Mouse (Mus musculus): ENCODE results near the gene Galk1. TPM values are rescaled to one million over a fixed set of nuclear protein-coding genes. Genes with fewer than 3 reads are reported as not detected.
"Not testable (repeated sequence)": the region's sequence is repeated elsewhere in the genome, so short reads cannot be mapped to it uniquely, and the experiment has no call there.

Gene Galk1
- polyA plus RNA-seq, 1 experiment from 2014 or later: 387 TPM

DNA sequence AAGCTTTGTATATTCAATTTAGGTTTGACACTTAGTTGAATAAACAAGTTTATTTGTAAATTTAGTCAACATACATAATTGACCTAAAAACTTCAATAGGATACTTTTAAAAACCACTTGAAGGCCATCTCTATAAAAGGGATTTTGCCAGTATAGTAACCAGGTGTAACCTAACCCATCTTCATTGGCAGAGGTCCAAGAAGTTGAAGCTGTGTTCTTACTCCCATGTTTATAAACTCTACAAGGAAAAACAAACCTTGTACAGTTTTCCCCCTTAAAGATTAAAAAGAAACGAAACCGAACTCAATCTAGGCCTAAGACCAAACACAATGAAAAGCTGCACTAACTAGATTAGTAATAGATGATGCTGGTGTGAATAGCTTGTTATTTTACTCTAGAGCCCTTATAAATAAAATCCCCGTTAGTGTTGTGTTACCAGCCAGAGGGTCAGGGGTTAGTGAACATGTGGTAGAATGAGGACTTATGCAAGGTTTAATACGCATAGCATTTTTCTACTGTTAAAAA lies 9.8 kb upstream of the Galk1 start:
- TF ChIP-seq CTCF (IDR thresholded peaks at IDR 0.05; ENCODE audit: low read depth): no peak
- 34% methylated on average over 4 of the region's 4 CpGs for WGBS
- ATAC-seq: no peak
- Histone ChIP-seq H3K4me3 (ENCODE audit: low read depth, low read length) (peak overlapping the region; percentile 99), H3K9ac (ENCODE audit: low read depth, low read length) (peak overlapping the region; percentile 48; the same call in 1 of the 2 replicates), H3K27ac (ENCODE audit: low read depth, low read length) (no peak overlapping the region), H3K4me2 (replicated peaks; ENCODE audit: low read depth) (peak overlapping the region; percentile 64), H3K36me3 (ENCODE audit: control insufficient read depth, insufficient read depth) (peaks cover 14% of the 10 kb centered on the region), H3K4me1 (replicated peaks; ENCODE audit: control insufficient read depth, insufficient read depth, low read length) (no peaks in the 10 kb centered on the region), H3K27me3 (replicated peaks; ENCODE audit: control insufficient read depth, insufficient read depth, low read length) (no peaks in the 10 kb centered on the region), H3K9me3 (ENCODE audit: control insufficient read depth) (no peaks in the 10 kb centered on the region)

DNA sequence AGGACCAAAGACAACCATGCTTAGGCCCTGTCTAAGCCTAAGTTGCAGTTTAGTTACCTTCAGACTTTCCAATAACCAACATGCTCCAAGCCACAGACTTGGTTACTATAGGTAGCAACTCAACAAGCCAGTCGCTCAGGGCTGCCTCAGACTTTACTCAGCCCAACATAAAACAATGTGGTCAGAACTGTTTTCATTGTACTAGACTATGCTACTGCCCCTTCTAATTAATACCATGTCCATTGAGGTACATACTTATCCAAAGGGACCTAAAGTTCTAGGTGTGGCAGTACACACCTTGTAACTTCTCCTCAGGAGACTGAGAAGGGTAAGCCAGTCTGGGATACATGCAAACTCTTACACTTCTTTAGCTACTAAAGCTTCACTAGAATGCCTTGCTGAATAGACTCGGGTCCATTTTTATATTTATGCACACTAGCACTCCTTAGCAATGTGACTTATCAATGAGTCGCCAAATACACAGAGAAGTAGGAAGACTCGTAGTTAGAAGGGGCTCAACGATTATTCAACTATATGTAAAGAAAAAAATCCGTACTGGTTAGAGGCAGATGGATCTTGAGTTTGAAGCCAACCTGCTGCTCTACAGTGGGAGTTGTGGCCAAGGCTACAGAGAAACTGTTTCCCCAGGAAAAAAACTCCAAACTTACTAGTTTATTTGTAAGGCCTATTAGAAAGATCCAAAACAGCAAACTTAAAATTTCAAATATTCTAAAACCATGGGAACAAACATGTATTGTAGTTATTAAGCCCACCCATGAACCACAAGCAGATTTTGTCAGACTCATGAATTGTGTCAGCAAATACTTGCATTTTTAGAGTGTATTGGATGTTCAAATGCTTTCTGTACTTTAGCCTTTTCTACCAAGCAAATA lies 9.1 kb upstream of the Galk1 start:
- 61% methylated on average over 6 of the region's 6 CpGs for WGBS
- Histone ChIP-seq H3K4me3 (ENCODE audit: low read depth, low read length) (peak overlapping the region; percentile 99), H3K9me3 (ENCODE audit: control insufficient read depth) (no peaks in the 10 kb centered on the region), H3K4me1 (replicated peaks; ENCODE audit: control insufficient read depth, insufficient read depth, low read length) (no peaks in the 10 kb centered on the region), H3K9ac (ENCODE audit: low read depth, low read length) (no peak overlapping the region), H3K36me3 (ENCODE audit: control insufficient read depth, insufficient read depth) (peaks cover 14% of the 10 kb centered on the region), H3K27me3 (replicated peaks; ENCODE audit: control insufficient read depth, insufficient read depth, low read length) (no peaks in the 10 kb centered on the region), H3K4me2 (replicated peaks; ENCODE audit: low read depth) (peak overlapping the region; percentile 64), H3K27ac (ENCODE audit: low read depth, low read length) (0 out of 2 replicates have a peak overlapping the region, but pooled peaks have one; percentile 21)
- no peak for ATAC-seq
- no peak for TF ChIP-seq CTCF (IDR thresholded peaks at IDR 0.05; ENCODE audit: low read depth)

DNA sequence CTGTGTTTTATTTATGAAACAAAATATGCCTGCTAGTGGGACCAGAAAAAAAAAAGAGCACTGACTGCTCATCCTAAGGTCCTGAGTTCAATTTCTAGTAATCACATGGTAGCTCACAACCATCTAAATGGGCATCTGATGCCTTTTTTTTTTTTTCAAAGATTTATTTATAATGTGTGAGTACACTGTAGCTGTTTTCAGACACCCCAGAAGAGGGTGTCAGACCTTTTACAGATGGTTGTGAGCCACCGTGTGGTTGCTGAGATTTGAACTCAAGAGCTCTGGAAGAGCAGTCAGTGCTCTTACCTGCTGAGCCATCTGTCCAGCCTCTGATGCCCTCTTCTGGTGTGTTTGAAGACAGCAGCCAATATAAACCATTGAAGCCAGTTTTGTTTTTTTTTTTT lies 8.0 kb upstream of the Galk1 start:
- H3K4me1 ChIP-seq (replicated peaks; ENCODE audit: control insufficient read depth, insufficient read depth, low read length): no peaks in the 10 kb centered on the region
- no peak overlapping the region for H3K4me3 ChIP-seq (ENCODE audit: low read depth, low read length)
- H3K27me3 ChIP-seq (replicated peaks; ENCODE audit: control insufficient read depth, insufficient read depth, low read length): no peaks in the 10 kb centered on the region
- no peak for ATAC-seq
- TF ChIP-seq CTCF (IDR thresholded peaks at IDR 0.05; ENCODE audit: low read depth): peak; percentile 57
- no peak overlapping the region for H3K9ac ChIP-seq (ENCODE audit: low read depth, low read length)
- no peak overlapping the region for H3K27ac ChIP-seq (ENCODE audit: low read depth, low read length)
- H3K9me3 ChIP-seq (ENCODE audit: control insufficient read depth): no peaks in the 10 kb centered on the region
- WGBS: 35% methylated on average over 1 of the region's 1 CpGs
- H3K36me3 ChIP-seq (ENCODE audit: control insufficient read depth, insufficient read depth): peaks cover 14% of the 10 kb centered on the region
- H3K4me2 ChIP-seq (replicated peaks; ENCODE audit: low read depth): no peak overlapping the region

DNA sequence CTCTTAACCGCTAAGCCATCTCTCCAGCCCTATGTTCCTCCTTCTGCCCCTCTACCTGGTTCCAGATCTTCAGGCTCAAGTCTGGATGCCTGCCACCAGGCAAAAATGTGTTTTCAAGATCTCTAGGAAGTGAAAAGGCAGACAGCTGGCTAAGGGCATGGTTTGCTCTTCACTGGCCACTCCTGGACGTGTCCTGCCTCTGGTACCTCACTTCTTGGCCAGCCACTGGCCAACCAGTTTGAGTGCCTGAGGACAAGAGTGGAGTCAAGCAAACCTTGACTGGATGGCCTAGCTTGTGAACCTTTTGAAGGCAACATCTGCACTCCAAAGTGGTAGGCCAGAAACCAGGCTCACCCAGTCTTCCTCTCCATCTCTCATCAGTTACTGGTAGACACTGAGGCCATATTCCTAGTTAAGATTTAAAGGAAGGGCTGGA lies 7.5 kb upstream of the Galk1 start:
- Histone ChIP-seq H3K4me2 (replicated peaks; ENCODE audit: low read depth) (no peak overlapping the region), H3K9ac (ENCODE audit: low read depth, low read length) (no peak overlapping the region), H3K4me1 (replicated peaks; ENCODE audit: control insufficient read depth, insufficient read depth, low read length) (no peaks in the 10 kb centered on the region), H3K9me3 (ENCODE audit: control insufficient read depth) (no peaks in the 10 kb centered on the region), H3K27me3 (replicated peaks; ENCODE audit: control insufficient read depth, insufficient read depth, low read length) (no peaks in the 10 kb centered on the region), H3K36me3 (ENCODE audit: control insufficient read depth, insufficient read depth) (peaks cover 14% of the 10 kb centered on the region), H3K27ac (ENCODE audit: low read depth, low read length) (no peak overlapping the region), H3K4me3 (ENCODE audit: low read depth, low read length) (no peak overlapping the region)
- WGBS: 82% methylated on average over 2 of the region's 2 CpGs
- no peak for ATAC-seq
- no peak for TF ChIP-seq CTCF (IDR thresholded peaks at IDR 0.05; ENCODE audit: low read depth)

DNA sequence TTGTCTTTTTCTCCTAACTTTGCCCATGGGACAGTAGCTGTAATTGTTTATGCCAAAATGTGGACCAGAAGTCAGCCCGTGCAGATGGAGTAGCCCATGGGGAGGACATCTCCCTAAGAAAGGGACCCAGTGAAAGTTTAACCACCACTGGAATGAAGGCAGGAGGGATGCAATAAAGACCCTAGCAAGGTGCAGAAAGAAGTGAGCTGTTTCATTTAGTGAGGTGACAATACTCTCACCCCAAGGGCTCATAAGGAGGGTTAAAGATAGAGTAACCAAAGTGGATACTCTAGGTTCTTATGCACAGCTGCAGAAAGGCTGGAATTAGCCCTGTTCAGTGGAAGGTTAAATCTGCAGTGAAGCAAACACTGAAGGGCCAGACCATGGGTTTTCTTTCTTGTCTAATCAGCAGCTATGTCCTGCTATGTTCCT lies 6.9 kb upstream of the Galk1 start:
- Histone ChIP-seq H3K4me3 (ENCODE audit: low read depth, low read length) (no peak overlapping the region), H3K9ac (ENCODE audit: low read depth, low read length) (no peak overlapping the region), H3K4me2 (replicated peaks; ENCODE audit: low read depth) (no peak overlapping the region), H3K27me3 (replicated peaks; ENCODE audit: control insufficient read depth, insufficient read depth, low read length) (no peaks in the 10 kb centered on the region), H3K4me1 (replicated peaks; ENCODE audit: control insufficient read depth, insufficient read depth, low read length) (no peaks in the 10 kb centered on the region), H3K27ac (ENCODE audit: low read depth, low read length) (no peak overlapping the region), H3K36me3 (ENCODE audit: control insufficient read depth, insufficient read depth) (peaks cover 14% of the 10 kb centered on the region), H3K9me3 (ENCODE audit: control insufficient read depth) (no peaks in the 10 kb centered on the region)
- WGBS: 44% methylated on average over 1 of the region's 1 CpGs
- ATAC-seq: no peak
- TF ChIP-seq CTCF (IDR thresholded peaks at IDR 0.05; ENCODE audit: low read depth): no peak

DNA sequence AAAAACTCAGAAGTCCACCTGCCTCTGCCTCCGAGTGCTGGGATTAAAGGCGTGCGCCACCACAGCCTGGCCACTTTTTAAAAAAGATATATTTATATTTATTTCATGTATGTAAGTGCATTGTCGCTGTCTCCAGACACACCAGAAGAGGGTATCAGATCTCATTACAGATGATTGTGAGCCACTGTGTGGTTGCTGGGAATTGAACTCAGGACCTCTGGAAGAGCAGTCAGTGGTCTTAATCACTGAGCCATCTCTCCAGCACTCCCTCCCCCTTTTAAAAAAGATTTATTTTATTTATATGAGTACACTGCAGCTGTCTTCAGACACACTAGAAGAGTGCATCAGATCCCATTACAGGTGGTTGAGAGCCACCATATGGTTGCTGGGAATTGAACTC lies 6.3 kb upstream of the Galk1 start:
- WGBS: 87% methylated on average over 4 of the region's 4 CpGs
- ATAC-seq; H3K4me3 ChIP-seq (ENCODE audit: low read depth, low read length); H3K4me1 ChIP-seq (replicated peaks; ENCODE audit: control insufficient read depth, insufficient read depth, low read length); H3K27me3 ChIP-seq (replicated peaks; ENCODE audit: control insufficient read depth, insufficient read depth, low read length); H3K4me2 ChIP-seq (replicated peaks; ENCODE audit: low read depth); H3K27ac ChIP-seq (ENCODE audit: low read depth, low read length); H3K9ac ChIP-seq (ENCODE audit: low read depth, low read length); H3K9me3 ChIP-seq (ENCODE audit: control insufficient read depth): not testable (repeated sequence)
- H3K36me3 ChIP-seq (ENCODE audit: control insufficient read depth, insufficient read depth): peaks cover 14% of the 10 kb centered on the region
